Mouse (Mus musculus): ENCODE results near the gene Parp16.

DNA sequence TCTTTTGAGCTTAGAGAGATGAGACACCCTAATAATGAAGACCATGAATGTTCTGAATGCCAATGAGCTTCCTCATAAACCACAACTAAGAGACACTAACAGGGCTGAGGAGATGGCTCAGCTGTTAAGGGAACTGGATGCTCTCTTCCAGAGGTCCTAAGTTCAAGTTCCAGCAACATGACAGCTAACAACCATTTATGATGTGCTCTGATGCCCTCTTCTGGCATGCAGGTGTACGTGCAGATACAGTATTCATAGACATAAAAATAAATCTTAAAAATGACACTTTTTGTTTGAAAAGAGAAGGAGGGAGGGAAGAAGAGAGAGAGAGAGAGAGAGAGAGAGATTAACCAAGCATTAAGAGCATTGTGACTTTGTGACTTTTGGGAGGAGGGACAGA is 30.3 kb upstream of the Parp16 start:
- TF ChIP-seq POLR2A (IDR thresholded peaks at IDR 0.05; ENCODE audit: low read depth, low read length) (no peak), TCF12 (IDR thresholded peaks at IDR 0.05; ENCODE audit: low read depth, low read length) (no peak), EP300 (IDR thresholded peaks at IDR 0.05; ENCODE audit: low read length) (no peak), MAX (IDR thresholded peaks at IDR 0.05; ENCODE audit: low read length) (no peak), CHD2 (IDR thresholded peaks at IDR 0.05; ENCODE audit: low read length) (no peak)
